Comparison of ENCODE assay signal across 8 mouse cellular contexts in the genomic region with DNA sequence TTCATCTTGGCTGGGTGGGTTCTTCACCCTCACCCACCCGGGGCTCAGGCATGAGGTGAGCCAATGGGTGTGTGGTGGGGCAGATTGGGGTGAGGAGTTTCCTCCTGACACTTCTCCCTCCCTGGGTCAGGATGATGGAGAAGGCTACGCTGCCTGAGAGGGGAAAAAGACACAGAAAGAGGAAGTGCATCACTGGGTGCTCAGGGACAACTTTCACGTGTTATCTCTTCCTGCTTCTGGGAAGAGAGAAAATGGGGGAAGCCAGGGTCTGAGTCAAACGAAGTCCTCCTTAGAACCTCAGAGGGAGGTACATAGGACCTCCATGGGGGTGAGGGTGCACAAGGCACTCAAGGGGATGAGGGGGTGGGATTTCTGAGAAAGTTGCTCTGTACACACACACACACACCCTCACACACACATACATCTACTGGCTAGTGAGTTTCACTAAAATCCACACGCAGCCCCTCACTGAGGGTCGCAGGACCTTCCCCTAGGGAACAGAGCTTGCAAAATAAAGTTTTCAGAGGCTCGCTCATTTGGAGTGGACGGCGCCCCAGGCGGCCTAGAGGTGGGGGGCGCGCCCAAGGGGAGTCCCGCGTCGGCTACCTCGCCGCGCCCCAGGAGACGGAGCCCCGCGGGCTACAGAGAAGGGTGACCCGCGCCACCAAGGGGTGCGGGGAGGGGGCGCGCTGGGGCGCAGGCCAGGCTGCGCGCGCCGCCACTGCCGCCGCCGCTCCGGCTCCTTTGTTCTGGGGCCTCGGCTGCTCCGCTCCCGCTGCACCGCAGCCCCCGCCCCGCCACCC. TPM values are rescaled to one million over a fixed set of nuclear protein-coding genes. Genes with fewer than 3 reads are reported as not detected.
DNase-seq lines count a peak whose midpoint lies in the region; ATAC-seq and TF ChIP-seq lines count a peak whose summit lies in the region.

No protein-coding gene starts in this region.

- H3K27ac ChIP-seq in forebrain, embryonic 11.5 days (ENCODE audit: low read depth, low read length) = peak overlapping the region; percentile 95
- H3K27ac ChIP-seq in intestine, embryonic 16.5 days (ENCODE audit: low read length) = peak overlapping the region; percentile 96
- no peak overlapping the region for H3K27ac ChIP-seq in testis, adult 2 months (ENCODE audit: control insufficient read depth, insufficient read depth, low read depth, low read length)

- H3K9me3 ChIP-seq in erythroblast, embryonic 14.5 days (ENCODE audit: control insufficient read depth, low read length) = no peaks in the 10 kb centered on the region
- no peaks in the 10 kb centered on the region for H3K9me3 ChIP-seq in G1E (replicated peaks)
- H3K9me3 ChIP-seq in forebrain, embryonic 11.5 days (ENCODE audit: control insufficient read depth, low read length) = no peaks in the 10 kb centered on the region
- no peaks in the 10 kb centered on the region for H3K9me3 ChIP-seq in intestine, embryonic 16.5 days (ENCODE audit: control insufficient read depth, low read length)

- peak overlapping the region; percentile 68 for H3K4me3 ChIP-seq in erythroblast, embryonic 14.5 days (replicated peaks)
- H3K4me3 ChIP-seq in G1E (ENCODE audit: low read depth, low read length) = peak overlapping the region; percentile 78
- peak overlapping the region; percentile 89 for H3K4me3 ChIP-seq in forebrain, embryonic 11.5 days (ENCODE audit: low read depth, low read length)
- H3K4me3 ChIP-seq in intestine, embryonic 16.5 days (ENCODE audit: low read length) = peak overlapping the region; percentile 81
- H3K4me3 ChIP-seq in testis, adult 2 months (ENCODE audit: control insufficient read depth, low read depth, low read length) = peak overlapping the region; percentile 28

- H3K4me2 ChIP-seq in forebrain, embryonic 11.5 days (ENCODE audit: low read depth, low read length, severe bottlenecking) = peak overlapping the region; percentile 64
- peak overlapping the region; percentile 93 for H3K4me2 ChIP-seq in intestine, embryonic 16.5 days (ENCODE audit: low read depth, low read length)

- ATAC-seq in erythroblast, adult 5-6 weeks (replicated peaks; ENCODE audit: low FRiP score, poor library complexity, severe bottlenecking) = no peak
- ATAC-seq in G1E (ENCODE audit: extremely low read depth, insufficient number of reproducible peaks, low FRiP score, poor library complexity, severe bottlenecking) = peak; percentile 52
- ATAC-seq in forebrain, embryonic 11.5 days (replicated peaks; ENCODE audit: low FRiP score) = peak; percentile 61
- peak; percentile 19 for ATAC-seq in intestine, embryonic 16.5 days

- no peak for TF ChIP-seq CTCF in G1E (IDR thresholded peaks at IDR 0.05; ENCODE audit: low read depth, low read length)
- TF ChIP-seq CTCF in testis, adult 2 months (IDR thresholded peaks at IDR 0.05; ENCODE audit: control insufficient read depth, insufficient read depth, insufficient replicate concordance, low read depth, low read length) = no peak

- H3K9ac ChIP-seq in forebrain, embryonic 11.5 days (ENCODE audit: low read length) = peak overlapping the region; percentile 97
- H3K9ac ChIP-seq in intestine, embryonic 16.5 days (ENCODE audit: low read depth, low read length) = peak overlapping the region; percentile 94

- peaks cover 2% of the 10 kb centered on the region for H3K36me3 ChIP-seq in erythroblast, embryonic 14.5 days (ENCODE audit: control insufficient read depth)
- peaks cover 46% of the 10 kb centered on the region for H3K36me3 ChIP-seq in G1E (replicated peaks)
- no peaks in the 10 kb centered on the region; the same call in 1 of the 2 replicates for H3K36me3 ChIP-seq in forebrain, embryonic 11.5 days (ENCODE audit: control insufficient read depth, insufficient read depth, low read length)
- no peaks in the 10 kb centered on the region for H3K36me3 ChIP-seq in intestine, embryonic 16.5 days (ENCODE audit: control insufficient read depth, insufficient read depth, low read length)
- H3K36me3 ChIP-seq in testis, adult 2 months (ENCODE audit: control insufficient read depth, insufficient read depth, low read length) = no peaks in the 10 kb centered on the region

- WGBS in forebrain, embryonic 11.5 days = 2% methylated on average over 40 of the region's 41 CpGs
- WGBS in intestine, embryonic 16.5 days = under 1% methylated on average over 24 of the region's 41 CpGs

- no peak for TF ChIP-seq POLR2A in testis, adult 2 months (IDR thresholded peaks at IDR 0.05; ENCODE audit: control insufficient read depth, low read depth, low read length)

- DNase-seq in G1E (ENCODE audit: low spot score) = peak; percentile 86
- DNase-seq in forebrain, embryonic 11.5 days (ENCODE audit: low spot score) = no peak
- peak; percentile 50 for DNase-seq in mesoderm, embryonic 11.5 days (ENCODE audit: low read depth, low spot score)
- no peak for DNase-seq in right cerebral cortex, postnatal 14 days

- H3K27me3 ChIP-seq in erythroblast, embryonic 14.5 days (ENCODE audit: control insufficient read depth) = peaks cover 25% of the 10 kb centered on the region
- peaks cover 6% of the 10 kb centered on the region for H3K27me3 ChIP-seq in G1E (ENCODE audit: insufficient read depth, low read length)
- H3K27me3 ChIP-seq in forebrain, embryonic 11.5 days (ENCODE audit: control insufficient read depth, insufficient read depth, low read length) = no peaks in the 10 kb centered on the region
- no peaks in the 10 kb centered on the region for H3K27me3 ChIP-seq in intestine, embryonic 16.5 days (replicated peaks; ENCODE audit: control insufficient read depth, insufficient read depth, low read length)
- H3K27me3 ChIP-seq in testis, adult 2 months (ENCODE audit: control insufficient read depth, insufficient read depth, low read length) = no peaks in the 10 kb centered on the region

- H3K4me1 ChIP-seq in erythroblast, embryonic 14.5 days (ENCODE audit: control insufficient read depth) = peaks cover 89% of the 10 kb centered on the region
- H3K4me1 ChIP-seq in G1E (ENCODE audit: insufficient read depth, low read depth, low read length) = peaks cover 85% of the 10 kb centered on the region
- peaks cover 22% of the 10 kb centered on the region for H3K4me1 ChIP-seq in forebrain, embryonic 11.5 days (replicated peaks; ENCODE audit: control insufficient read depth, insufficient read depth, low read length)
- peaks cover 64% of the 10 kb centered on the region for H3K4me1 ChIP-seq in intestine, embryonic 16.5 days (ENCODE audit: control insufficient read depth, insufficient read depth, low read length)
- peaks cover 12% of the 10 kb centered on the region for H3K4me1 ChIP-seq in testis, adult 2 months (ENCODE audit: control insufficient read depth, insufficient read depth, low read length)

RNA-seq across cellular contexts. Expression of gene Tet3, which starts 3.4 kb away (rescaled TPM):
- polyA plus RNA-seq in erythroblast, embryonic 14.5 days (2012) = 0.73 and 0.77 TPM in 2 replicates
- 29.6 and 35.1 TPM in 2 replicates for total RNA-seq in erythroblast, adult 5-6 weeks (2015; ENCODE audit: low replicate concordance)
- 24.9 and 25.5 TPM in 2 replicates for total RNA-seq in erythroblast, adult 5-6 weeks (2017; ENCODE audit: low replicate concordance)
- total RNA-seq in G1E (2014; fragmentation: Nextera tagmentation) = 94.9 and 95.4 TPM in 2 replicates
- total RNA-seq in G1E (2017) = 14.9 and 17.6 TPM in 2 replicates
- polyA plus RNA-seq in G1E (2012) = 40.0 and 71.1 TPM in 2 replicates
- 49.9 and 56.0 TPM in 2 replicates for polyA plus RNA-seq in forebrain, embryonic 11.5 days (2014; fragmentation: Nextera tagmentation; extraction: Ambion mirVana)
- polyA plus RNA-seq in intestine, embryonic 16.5 days (2015; fragmentation: Nextera tagmentation; extraction: Ambion mirVana) = 40.1 and 43.5 TPM in 2 replicates
- polyA plus RNA-seq in testis, adult 2 months (2012; rRNA removed) = 1.8 and 2.0 TPM in 2 replicates

RNA-seq across cellular contexts. Expression of gene Dguok, which starts 51.2 kb away (rescaled TPM):
- 1.2 and 1.3 TPM in 2 replicates for polyA plus RNA-seq in erythroblast, embryonic 14.5 days (2012)
- total RNA-seq in erythroblast, adult 5-6 weeks (2015; ENCODE audit: low replicate concordance) = 20.7 and 23.1 TPM in 2 replicates
- 22.9 and 25.4 TPM in 2 replicates for total RNA-seq in erythroblast, adult 5-6 weeks (2017; ENCODE audit: low replicate concordance)
- 25.1 and 29.0 TPM in 2 replicates for total RNA-seq in G1E (2014; fragmentation: Nextera tagmentation)
- total RNA-seq in G1E (2017) = 25.6 and 26.0 TPM in 2 replicates
- polyA plus RNA-seq in G1E (2012) = 6.7 and 9.4 TPM in 2 replicates
- 57.9 and 60.6 TPM in 2 replicates for polyA plus RNA-seq in forebrain, embryonic 11.5 days (2014; fragmentation: Nextera tagmentation; extraction: Ambion mirVana)
- 68.5 and 72.4 TPM in 2 replicates for polyA plus RNA-seq in intestine, embryonic 16.5 days (2015; fragmentation: Nextera tagmentation; extraction: Ambion mirVana)
- 15.5 and 16.0 TPM in 2 replicates for polyA plus RNA-seq in testis, adult 2 months (2012; rRNA removed)

Comparison
In these comparisons a context has a peak if more than half of its experiments do, and no peak if none do; other contexts are left out.
1. H3K4me3 ChIP-seq: peak in every context shown above with its lines; median percentile 89 in forebrain, embryonic 11.5 days; 81 in intestine, embryonic 16.5 days; 78 in G1E; 68 in erythroblast, embryonic 14.5 days; 28 in testis, adult 2 months.
2. DNase-seq: peak in G1E (single experiment) and mesoderm, embryonic 11.5 days (single experiment); none in forebrain, embryonic 11.5 days (single experiment) and right cerebral cortex, postnatal 14 days (single experiment).
3. RNA of gene Tet3, which starts 3.4 kb away (polyA plus RNA-seq): 40.0 to 71.1 TPM in G1E, 49.9 to 56.0 TPM in forebrain, embryonic 11.5 days and 40.1 to 43.5 TPM in intestine, embryonic 16.5 days; 1.8 to 2.0 TPM in testis, adult 2 months and 0.73 to 0.77 TPM in erythroblast, embryonic 14.5 days; every median in the first group is over 10 times any median in the second.